Mouse (Mus musculus) splenic B cell, adult 2 months (primary cell): ENCODE results near the gene Spata22.
"Not testable (repeated sequence)": the region's sequence is repeated elsewhere in the genome, so short reads cannot be mapped to it uniquely, and the experiment has no call there.

ENCODE experiments used
- DNase-seq: peaks from one replicate; pipeline ENCODE4 v3.0.0-alpha.2; 2011; ENCODE audit warnings: low read depth, low spot score
- H3K27me3 ChIP-seq: 2 replicates; pipeline ENCODE4 v1.6.1; 2012; ENCODE audit warnings: mild to moderate bottlenecking, low read length, moderate library complexity, mixed read lengths; ENCODE audit not compliant: control insufficient read depth, poor library complexity, insufficient read depth, severe bottlenecking
- H3K36me3 ChIP-seq: 2 replicates; pipeline ENCODE4 v1.6.1; 2012; ENCODE audit warnings: mild to moderate bottlenecking, low read length, moderate library complexity, mixed read lengths; ENCODE audit not compliant: control insufficient read depth, poor library complexity, insufficient read depth, severe bottlenecking

Gene Spata22

DNA sequence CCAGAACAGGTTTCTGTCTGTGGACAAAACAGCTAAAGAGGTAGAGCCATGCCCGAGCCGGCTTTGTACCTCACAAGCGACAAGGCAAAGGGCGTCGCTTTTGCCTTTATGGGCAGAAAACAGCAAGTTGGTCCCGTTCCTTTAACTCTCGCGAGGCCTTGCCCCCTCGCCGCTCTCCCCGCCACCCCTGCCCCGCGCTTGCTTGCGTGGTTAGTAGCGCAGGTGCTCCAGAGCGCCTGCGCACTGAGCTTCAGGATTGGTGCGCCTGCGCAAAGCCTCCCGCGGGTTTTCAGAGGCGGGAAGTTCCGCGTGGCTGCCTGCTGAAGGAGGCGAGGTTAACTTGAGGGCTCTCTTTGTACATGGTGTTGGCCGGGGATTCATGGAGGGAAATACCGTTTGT lies at the start of gene Spata22, which contains the start of the genes Aspa and Gm49340:
Gene Spata22 (plus strand): TSS at position 300 of the 400 bp plus-strand sequence.
Gene Aspa (minus strand): TSS at position 155 of the 400 bp plus-strand sequence.
Gene Gm49340 (plus strand): TSS at position 300 of the 400 bp plus-strand sequence.
- Histone ChIP-seq H3K36me3 (no peaks in the 10 kb centered on the region), H3K27me3 (no peaks in the 10 kb centered on the region)
- DNase-seq, result no peak

DNA sequence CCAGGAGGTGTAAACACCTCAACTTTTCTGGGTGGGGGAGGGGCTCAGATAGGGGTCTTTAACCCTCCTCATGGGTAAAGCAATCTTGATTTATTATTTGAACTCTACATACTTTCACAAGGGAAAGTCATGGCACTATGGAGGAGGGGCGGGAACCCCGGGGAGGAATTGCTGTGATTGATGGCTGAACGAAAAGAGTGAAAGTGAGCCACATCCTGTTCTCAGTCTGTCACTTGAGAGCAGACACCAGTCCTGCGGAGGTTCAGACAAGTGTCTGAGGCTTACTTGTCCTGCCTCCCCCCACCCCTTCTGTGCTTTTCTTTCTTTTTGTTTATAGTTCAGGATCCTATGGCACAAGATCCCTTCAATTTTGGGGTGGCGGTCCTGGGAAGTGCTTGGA lies 48.8 kb upstream of the Spata22 start:
- DNase-seq, result no peak
- no peaks in the 10 kb centered on the region for H3K27me3 ChIP-seq
- no peaks in the 10 kb centered on the region for H3K36me3 ChIP-seq

DNA sequence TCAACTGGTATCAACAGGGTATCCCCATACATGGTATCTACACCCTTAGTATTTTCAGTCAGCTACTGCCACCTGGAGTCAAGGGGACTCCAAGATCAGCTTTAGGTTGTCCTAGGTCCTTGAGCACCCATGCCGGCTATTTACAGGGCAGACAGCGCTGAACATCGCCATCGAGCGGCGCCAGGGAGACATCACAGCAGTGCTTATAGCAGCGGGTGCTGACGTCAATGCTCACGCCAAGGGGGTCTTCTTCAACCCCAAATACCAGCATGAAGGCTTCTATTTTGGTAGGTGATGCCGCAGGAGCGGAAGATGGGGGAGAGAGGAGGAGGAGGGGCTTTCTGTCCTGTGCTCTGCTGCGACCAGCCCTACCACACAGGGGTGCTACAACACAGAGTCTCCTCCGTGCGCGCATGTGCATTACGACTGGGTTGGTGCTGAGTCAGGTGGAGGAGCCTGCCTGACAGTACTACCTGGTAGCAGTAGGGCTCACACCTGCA lies 48.0 kb upstream of the Spata22 start:
- no peaks in the 10 kb centered on the region for H3K27me3 ChIP-seq
- H3K36me3 ChIP-seq, result no peaks in the 10 kb centered on the region
- DNase-seq, result peak; percentile 4

DNA sequence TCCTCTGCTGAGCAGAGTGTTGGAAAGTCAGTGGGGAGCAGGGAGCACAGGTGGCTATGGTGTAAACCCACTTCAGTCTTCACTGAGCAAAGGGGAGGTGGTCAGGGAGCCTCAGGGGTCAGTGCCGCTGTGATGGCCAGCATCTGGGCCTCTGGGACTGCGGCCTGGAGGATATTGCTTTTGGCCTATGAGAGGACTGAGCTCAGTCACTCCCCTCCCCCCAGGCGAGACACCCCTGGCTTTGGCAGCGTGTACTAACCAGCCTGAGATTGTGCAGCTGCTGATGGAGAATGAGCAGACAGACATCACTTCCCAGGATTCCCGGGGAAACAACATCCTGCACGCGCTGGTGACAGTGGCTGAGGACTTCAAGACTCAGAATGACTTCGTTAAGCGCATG lies 46.2 kb upstream of the Spata22 start:
- H3K27me3 ChIP-seq, result no peaks in the 10 kb centered on the region
- no peaks in the 10 kb centered on the region for H3K36me3 ChIP-seq
- no peak for DNase-seq

- H3K27me3 ChIP-seq, result no peaks in the 10 kb centered on the region
- no peak for DNase-seq
- H3K36me3 ChIP-seq, result no peaks in the 10 kb centered on the region
Measured at GRCm38 (mm10) chr11:73283926-73284325, 45.6 kb upstream of the Spata22 start.

GRCm38 (mm10) chr11:73284351-73284750 lies 45.2 kb upstream of the Spata22 start:
- H3K27me3 ChIP-seq, result no peaks in the 10 kb centered on the region
- H3K36me3 ChIP-seq, result no peaks in the 10 kb centered on the region
- no peak for DNase-seq

- DNase-seq, result no peak
- Histone ChIP-seq H3K27me3 (no peaks in the 10 kb centered on the region), H3K36me3 (no peaks in the 10 kb centered on the region)
Measured at GRCm38 (mm10) chr11:73289621-73290020, 39.9 kb upstream of the Spata22 start.

DNA sequence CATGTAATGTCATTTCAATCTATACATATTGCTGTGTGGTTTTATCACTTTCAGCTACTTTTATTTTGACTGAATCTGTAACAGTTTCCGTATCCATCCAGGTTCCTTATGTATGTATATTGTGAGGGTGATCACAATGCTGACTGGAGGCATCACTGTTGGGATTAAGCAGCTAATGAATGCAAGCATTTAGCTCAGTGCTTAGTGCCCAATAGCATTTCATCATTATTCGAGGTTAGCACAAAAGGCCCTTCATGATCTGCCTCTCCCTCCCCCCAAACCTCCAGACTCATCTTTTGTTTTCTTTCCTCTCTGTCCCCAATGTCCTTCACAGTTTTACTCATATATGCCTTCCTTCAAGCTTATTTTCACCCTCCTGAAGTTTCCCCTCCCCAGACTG lies 26.4 kb upstream of the Spata22 start:
- H3K36me3 ChIP-seq, result no peaks in the 10 kb centered on the region
- DNase-seq, result no peak
- no peaks in the 10 kb centered on the region for H3K27me3 ChIP-seq

- no peak for DNase-seq
- Histone ChIP-seq H3K27me3 (no peaks in the 10 kb centered on the region), H3K36me3 (no peaks in the 10 kb centered on the region)
Measured at GRCm38 (mm10) chr11:73315961-73316360, 13.6 kb upstream of the Spata22 start.

DNA sequence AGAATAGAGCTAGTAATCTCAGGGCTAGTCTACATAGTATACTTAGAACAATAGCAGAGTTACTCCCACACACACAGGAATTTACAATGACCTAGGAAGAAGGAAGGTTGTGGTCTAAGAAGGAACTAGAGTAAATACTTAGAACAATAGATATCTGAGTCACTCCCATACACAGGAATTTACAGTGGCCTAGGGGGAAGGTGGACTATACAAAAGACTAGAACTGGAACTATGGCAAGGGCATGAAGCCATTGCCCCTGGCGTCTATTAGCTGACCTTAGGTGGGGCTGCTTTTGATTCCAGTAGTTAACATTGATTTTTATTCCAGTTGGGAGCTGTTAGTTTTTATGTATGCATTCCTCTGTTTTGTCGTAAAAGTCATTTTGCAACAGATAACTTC lies 11.0 kb upstream of the Spata22 start:
- H3K36me3 ChIP-seq, H3K27me3 ChIP-seq, DNase-seq: not testable (repeated sequence)

GRCm38 (mm10) chr11:73321064-73321463 lies 8.5 kb upstream of the Spata22 start:
- not testable (repeated sequence) for H3K27me3 ChIP-seq, DNase-seq, H3K36me3 ChIP-seq

- DNase-seq, result no peak
- Histone ChIP-seq H3K27me3 (no peaks in the 10 kb centered on the region), H3K36me3 (no peaks in the 10 kb centered on the region)
Measured at GRCm38 (mm10) chr11:73323906-73324830, 5.4 kb upstream of the Spata22 start.

DNA sequence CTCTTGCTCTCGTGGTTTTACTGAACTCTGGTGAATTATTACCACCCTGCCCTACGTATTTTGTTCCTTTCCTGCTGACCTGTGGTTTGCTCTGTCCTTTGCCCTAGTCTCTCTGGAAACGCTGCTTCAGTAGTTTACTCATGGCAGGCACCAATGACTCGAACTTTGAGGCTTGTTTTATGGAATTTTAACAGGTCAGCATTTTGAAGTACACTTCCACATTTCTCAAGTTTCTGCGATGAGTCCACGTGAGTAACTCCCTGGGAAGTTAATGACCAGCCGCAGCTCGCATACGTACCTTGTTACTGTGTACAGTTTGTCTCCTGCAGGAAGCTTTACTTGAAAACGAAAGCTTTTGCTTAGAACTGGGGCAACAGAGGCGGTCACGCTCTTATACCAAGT lies 3.1 kb upstream of the Spata22 start:
- DNase-seq, result no peak
- Histone ChIP-seq H3K27me3 (no peaks in the 10 kb centered on the region), H3K36me3 (no peaks in the 10 kb centered on the region)

DNA sequence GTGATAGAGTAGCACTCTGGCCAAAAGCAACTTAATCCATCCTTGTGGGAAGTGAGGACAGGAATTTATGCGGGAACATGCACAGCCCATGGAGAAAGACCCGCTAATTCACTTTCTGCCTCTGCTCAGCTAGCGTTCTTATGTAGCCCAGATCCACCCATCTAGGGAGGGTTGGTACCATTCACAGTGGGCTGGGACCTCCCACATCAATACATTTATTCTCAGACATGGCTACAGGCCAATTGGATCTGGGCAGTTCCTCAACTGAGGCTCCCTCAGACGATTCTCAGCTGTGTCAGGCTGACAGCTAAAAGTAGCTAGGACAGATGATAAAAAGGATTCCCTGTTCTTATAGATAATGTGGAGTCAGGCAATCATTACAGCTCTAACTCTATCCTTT lies 2.2 kb upstream of the Spata22 start:
- H3K36me3 ChIP-seq, result no peaks in the 10 kb centered on the region
- no peak for DNase-seq
- H3K27me3 ChIP-seq, result no peaks in the 10 kb centered on the region

DNA sequence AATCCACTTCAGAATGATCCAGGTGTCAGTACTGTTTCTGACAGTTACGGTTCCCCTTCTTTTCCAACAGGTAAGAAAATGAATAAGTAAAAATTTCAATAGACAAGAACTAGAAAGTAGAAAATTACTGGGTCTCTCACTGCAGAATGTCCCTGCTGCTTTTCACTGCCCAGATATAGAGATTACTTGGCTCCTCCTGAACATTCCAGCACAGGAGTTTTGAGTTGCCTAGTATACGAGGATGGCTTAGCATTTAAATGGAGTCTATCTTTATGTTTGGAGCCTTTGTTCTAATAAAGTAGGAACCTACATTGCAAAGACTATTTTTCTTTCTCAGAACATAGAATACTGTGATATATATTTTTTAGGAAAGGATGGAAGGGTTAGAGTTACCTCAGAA lies 3.8 kb downstream of the Spata22 start:
- Histone ChIP-seq H3K27me3 (no peaks in the 10 kb centered on the region), H3K36me3 (no peaks in the 10 kb centered on the region)
- no peak for DNase-seq
